Mouse (Mus musculus): ENCODE measurements around the gene Cd276.

- TF ChIP-seq CTCF (IDR thresholded peaks at IDR 0.05; ENCODE audit: low read depth, low read length) (no peak), POLR2A (IDR thresholded peaks at IDR 0.05; ENCODE audit: borderline replicate concordance, low read depth, low read length) (no peak)
Observed at GRCm38 (mm10) chr9:58595313-58595712, 40.1 kb upstream of the Cd276 start.
